Mouse (Mus musculus) hindbrain, embryonic 15.5 days (tissue): ENCODE measurements around the gene Ttyh3. TPM values are rescaled to one million over a fixed set of nuclear protein-coding genes. Genes with fewer than 3 reads are reported as not detected.

Experiments used
- ATAC-seq: fragments of 200-750 bp; cut with Nextera tagmentation; 2 replicates; pipeline ENCODE4 v1.8.0; 2017; ENCODE audit warnings: low read depth, moderate number of reproducible peaks, moderate TSS enrichment; ENCODE audit not compliant: low FRiP score
- H3K27ac ChIP-seq: fragments of 300-500 bp; sonication (generic); replicated peaks from 2 replicates; pipeline ENCODE4 v1.5.1; 2015; ENCODE audit warnings: mild to moderate bottlenecking, inconsistent platforms
- H3K27me3 ChIP-seq: fragments of 300-500 bp; sonication (generic); 2 replicates; pipeline ENCODE4 v1.6.1; 2015; ENCODE audit warnings: control low read depth, inconsistent platforms
- H3K36me3 ChIP-seq: fragments of 300-500 bp; sonication (generic); 2 replicates; pipeline ENCODE4 v1.6.1; 2015; ENCODE audit warnings: control low read depth, inconsistent platforms
- H3K4me1 ChIP-seq: fragments of 300-500 bp; sonication (generic); replicated peaks from 2 replicates; pipeline ENCODE4 v1.6.1; 2015; ENCODE audit warnings: control low read depth, inconsistent platforms
- H3K4me2 ChIP-seq: fragments of 300-500 bp; sonication (generic); 2 replicates; pipeline ENCODE4 v1.6.1; 2015; ENCODE audit warnings: moderate library complexity, mild to moderate bottlenecking, inconsistent platforms
- H3K4me3 ChIP-seq: fragments of 300-500 bp; sonication (generic); 2 replicates; pipeline ENCODE4 v1.5.1; 2015; ENCODE audit warnings: mild to moderate bottlenecking, inconsistent platforms
- H3K9ac ChIP-seq: fragments of 300-500 bp; sonication (generic); 2 replicates; pipeline ENCODE4 v1.6.1; 2015; ENCODE audit warnings: inconsistent platforms
- H3K9me3 ChIP-seq: fragments of 300-500 bp; sonication (generic); 2 replicates; pipeline ENCODE4 v1.6.1; 2016; ENCODE audit warnings: control low read depth, inconsistent platforms
- WGBS: fragments of 180-500 bp; shearing (Covaris S2); methylation state at CpG from one replicate; pipeline ENCODE4 v1.1.7; 2015; 5-methylcytosine and 5-hydroxymethylcytosine counted together
- polyA plus RNA-seq: library from polyadenylated mRNA; unstranded; fragments of >200 nt; fragmentation: Nextera tagmentation; extraction: Ambion mirVana; gene quantifications from 2 replicates; pipeline ENCODE4 v1.2.1, GENCODE M21; 2015

Gene Ttyh3
- polyA plus RNA-seq, 1 experiment from 2014 or later, result 85.2 TPM

DNA sequence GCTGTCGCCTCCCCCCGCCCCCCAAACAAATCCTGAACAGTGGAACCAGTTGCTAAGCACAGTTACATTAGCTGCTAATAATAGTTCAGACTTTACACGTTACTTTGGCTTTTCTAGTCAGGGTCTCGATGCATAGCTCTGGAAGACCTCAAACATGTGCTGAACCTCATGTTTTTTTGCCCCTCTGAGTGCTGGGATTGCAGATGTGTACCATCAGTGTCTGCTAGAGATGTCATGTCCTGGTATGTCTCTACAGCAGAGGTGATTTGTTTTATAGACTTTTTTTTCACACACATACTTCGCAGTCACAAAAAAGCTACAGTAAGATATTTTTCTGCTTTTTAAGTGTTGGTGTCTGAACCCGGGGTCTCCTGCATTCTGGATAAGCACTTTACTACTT lies 23.3 kb upstream of the Ttyh3 start:
- no peaks in the 10 kb centered on the region for H3K27me3 ChIP-seq
- no peak for ATAC-seq
- WGBS, result 92% methylated on average over 6 of the region's 6 CpGs
- H3K9ac ChIP-seq, result no peak overlapping the region
- 0 out of 2 replicates have a peak, but pooled peaks cover 3% of the 10 kb centered on the region for H3K4me1 ChIP-seq
- no peak overlapping the region for H3K27ac ChIP-seq
- no peak overlapping the region for H3K4me3 ChIP-seq
- no peak overlapping the region for H3K4me2 ChIP-seq
- peaks cover 50% of the 10 kb centered on the region for H3K36me3 ChIP-seq
- no peaks in the 10 kb centered on the region for H3K9me3 ChIP-seq

DNA sequence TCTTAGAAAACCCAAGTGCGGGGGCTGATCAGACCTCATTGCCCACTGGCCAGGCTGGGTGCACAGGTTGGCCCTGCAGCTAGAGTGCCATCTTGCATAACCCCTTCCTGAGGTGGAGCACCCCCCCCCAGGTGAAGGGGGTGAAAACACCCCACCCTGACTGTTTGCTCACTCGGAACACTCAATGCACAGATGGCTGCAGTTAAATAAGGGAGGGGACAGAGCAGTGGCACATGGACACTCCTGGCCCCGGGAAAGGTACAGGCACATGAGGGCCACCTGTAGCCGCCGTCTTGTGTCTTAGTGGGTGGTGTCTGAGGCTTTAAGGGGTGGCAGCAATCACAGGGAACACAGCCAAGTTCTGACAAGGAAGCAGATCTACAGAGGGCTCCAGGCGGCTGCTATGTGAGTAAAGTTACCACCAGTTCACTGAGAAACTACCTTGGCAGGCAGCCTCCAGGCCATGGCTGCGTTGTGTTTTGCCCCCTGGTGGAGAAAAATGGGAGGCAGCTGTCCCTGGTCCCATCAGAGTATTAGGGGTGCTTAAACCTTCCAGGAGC lies 14.9 kb upstream of the Ttyh3 start:
- Histone ChIP-seq H3K4me3 (no peak overlapping the region), H3K27me3 (no peaks in the 10 kb centered on the region), H3K9me3 (no peaks in the 10 kb centered on the region), H3K36me3 (peaks cover 10% of the 10 kb centered on the region), H3K4me2 (no peak overlapping the region), H3K9ac (no peak overlapping the region), H3K27ac (no peak overlapping the region), H3K4me1 (peaks cover 44% of the 10 kb centered on the region)
- ATAC-seq, result no peak
- WGBS, result 59% methylated on average over 7 of the region's 7 CpGs

DNA sequence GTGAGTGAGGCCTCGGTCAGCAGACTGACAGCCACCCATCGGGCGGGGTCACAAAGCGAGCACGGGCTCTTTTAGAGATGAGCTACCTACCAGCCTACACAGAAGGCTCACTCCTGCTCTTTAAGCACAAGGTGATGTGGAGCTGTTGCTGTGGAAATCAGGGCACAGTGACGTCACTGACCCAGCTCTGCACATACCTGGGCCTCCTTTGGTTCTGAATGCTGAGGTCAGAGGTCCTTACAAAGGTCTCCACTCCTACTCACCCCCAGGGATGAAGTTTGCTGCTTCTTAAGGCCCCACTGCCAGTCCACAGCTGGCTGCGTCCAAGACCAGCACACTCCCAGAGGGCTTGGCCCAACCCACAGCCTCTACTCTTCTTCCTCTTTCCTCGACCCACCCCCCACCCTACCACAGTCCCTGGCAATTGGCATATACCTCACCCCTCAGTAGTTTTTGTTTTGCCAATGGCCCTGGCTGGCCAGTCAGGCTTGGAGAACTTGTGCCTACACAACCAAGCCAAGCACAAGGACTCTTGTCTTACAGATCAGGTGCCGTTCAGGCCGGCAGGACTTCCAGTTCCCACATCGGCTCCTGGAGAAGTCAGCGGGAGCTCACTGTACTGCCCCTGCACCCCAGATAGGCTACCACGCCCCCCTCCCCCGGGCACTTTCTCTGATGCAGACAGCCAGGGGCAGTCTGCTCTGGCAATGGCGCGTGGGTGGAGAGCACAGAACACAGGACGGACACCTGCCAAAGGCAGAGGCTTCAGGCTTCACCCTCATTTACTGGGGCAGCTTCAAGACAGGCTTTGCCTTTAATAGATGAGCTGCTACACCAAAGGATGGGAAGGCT lies 14.1 kb upstream of the Ttyh3 start:
- ATAC-seq, result no peak
- peaks cover 44% of the 10 kb centered on the region for H3K4me1 ChIP-seq
- no peak overlapping the region for H3K9ac ChIP-seq
- peaks cover 8% of the 10 kb centered on the region; the same call in 1 of the 2 replicates for H3K36me3 ChIP-seq
- 65% methylated on average over 17 of the region's 17 CpGs for WGBS
- H3K4me3 ChIP-seq, result no peak overlapping the region
- H3K9me3 ChIP-seq, result no peaks in the 10 kb centered on the region
- H3K27ac ChIP-seq, result no peak overlapping the region
- no peaks in the 10 kb centered on the region for H3K27me3 ChIP-seq
- no peak overlapping the region for H3K4me2 ChIP-seq

DNA sequence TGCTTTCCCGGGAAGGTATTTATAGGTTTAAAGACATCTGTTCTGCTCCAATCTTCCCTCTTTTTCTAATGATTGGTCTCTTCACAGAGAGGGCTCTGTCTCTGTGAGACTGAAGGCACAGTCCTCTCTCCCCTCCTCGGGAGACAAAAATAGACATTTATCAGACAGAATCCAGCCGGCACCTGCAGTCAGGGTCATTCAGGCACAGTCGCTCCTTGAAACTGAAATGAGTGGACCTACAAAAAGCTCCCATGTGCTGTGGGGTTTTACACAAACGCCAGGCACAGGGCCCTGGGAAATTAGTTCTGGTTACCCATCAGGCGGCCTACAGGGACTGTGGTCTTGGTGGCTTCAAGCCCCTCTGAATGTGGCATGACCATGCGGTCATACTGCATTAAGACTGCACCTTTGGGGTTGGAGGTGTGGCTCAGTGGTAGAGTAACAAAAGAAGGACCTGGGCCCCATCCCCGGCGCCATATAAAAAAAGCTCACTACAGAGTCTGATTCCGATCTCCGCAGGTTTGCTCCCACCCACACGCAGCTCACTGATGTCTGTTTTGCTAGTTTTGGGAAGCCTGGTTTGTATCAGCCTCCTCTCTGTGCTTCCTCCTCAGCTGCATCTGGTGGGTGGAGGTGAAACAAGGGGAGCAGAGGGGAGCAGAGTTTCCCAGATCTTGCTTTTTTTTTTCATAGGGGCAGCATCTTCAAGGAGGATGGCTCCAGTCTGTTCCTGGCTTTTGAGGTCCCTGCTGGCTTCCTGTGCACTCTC lies 13.2 kb upstream of the Ttyh3 start:
- Histone ChIP-seq H3K4me1 (peaks cover 44% of the 10 kb centered on the region), H3K27ac (no peak overlapping the region), H3K9ac (no peak overlapping the region), H3K27me3 (no peaks in the 10 kb centered on the region), H3K36me3 (peaks cover 8% of the 10 kb centered on the region; the same call in 1 of the 2 replicates), H3K9me3 (no peaks in the 10 kb centered on the region), H3K4me3 (no peak overlapping the region), H3K4me2 (no peak overlapping the region)
- no peak for ATAC-seq
- WGBS, result 61% methylated on average over 12 of the region's 12 CpGs

DNA sequence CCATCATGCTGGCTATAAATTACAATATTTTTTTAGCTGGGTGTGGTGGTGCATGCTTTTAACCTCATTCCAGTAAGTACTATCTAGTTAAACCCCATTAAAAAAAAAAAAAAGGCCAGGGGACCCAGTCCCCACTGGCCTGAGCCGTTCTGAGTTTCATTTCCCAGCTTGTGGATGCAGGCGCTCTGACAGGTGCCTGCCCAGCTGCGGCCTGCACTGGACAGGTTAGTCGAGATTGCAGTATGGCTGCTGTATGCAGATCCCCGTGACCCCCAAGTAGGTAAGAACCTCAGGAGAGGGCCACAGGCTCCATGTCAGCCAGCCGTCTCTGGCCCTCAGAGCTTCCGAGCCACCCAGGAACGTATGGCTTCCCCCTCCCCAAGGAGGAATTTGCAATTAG lies 12.6 kb upstream of the Ttyh3 start:
- H3K36me3 ChIP-seq, result peaks cover 8% of the 10 kb centered on the region; the same call in 1 of the 2 replicates
- peaks cover 44% of the 10 kb centered on the region for H3K4me1 ChIP-seq
- H3K27me3 ChIP-seq, result no peaks in the 10 kb centered on the region
- H3K27ac ChIP-seq, result no peak overlapping the region
- 70% methylated on average over 8 of the region's 8 CpGs for WGBS
- no peaks in the 10 kb centered on the region for H3K9me3 ChIP-seq
- H3K9ac ChIP-seq, result no peak overlapping the region
- no peak for ATAC-seq
- H3K4me2 ChIP-seq, result no peak overlapping the region
- no peak overlapping the region for H3K4me3 ChIP-seq

DNA sequence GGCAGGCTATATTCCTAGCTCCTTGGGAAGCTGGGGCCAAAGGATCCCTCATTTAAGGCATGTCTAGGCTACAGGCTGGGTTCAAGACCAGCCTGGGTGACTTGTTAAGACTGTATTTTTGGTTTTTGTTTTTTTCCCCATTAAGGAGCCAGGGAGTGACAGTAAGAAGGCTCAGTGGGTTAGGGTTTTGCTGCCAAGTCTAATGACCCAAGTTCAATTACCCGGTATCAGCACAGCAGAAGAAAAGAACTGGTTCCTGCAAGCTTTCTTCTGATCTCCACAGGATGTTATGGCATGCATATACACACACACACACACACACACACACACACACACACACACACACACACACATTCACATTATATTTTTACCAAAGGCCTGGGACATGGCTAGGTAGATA lies 11.6 kb upstream of the Ttyh3 start:
- Histone ChIP-seq H3K4me2 (no peak overlapping the region), H3K4me3 (no peak overlapping the region), H3K4me1 (peaks cover 44% of the 10 kb centered on the region), H3K9ac (no peak overlapping the region), H3K36me3 (peaks cover 4% of the 10 kb centered on the region; the same call in 1 of the 2 replicates), H3K27ac (peak overlapping the region; percentile 79), H3K9me3 (no peaks in the 10 kb centered on the region), H3K27me3 (no peaks in the 10 kb centered on the region)
- no peak for ATAC-seq
- 50% methylated on average over 1 of the region's 1 CpGs for WGBS

DNA sequence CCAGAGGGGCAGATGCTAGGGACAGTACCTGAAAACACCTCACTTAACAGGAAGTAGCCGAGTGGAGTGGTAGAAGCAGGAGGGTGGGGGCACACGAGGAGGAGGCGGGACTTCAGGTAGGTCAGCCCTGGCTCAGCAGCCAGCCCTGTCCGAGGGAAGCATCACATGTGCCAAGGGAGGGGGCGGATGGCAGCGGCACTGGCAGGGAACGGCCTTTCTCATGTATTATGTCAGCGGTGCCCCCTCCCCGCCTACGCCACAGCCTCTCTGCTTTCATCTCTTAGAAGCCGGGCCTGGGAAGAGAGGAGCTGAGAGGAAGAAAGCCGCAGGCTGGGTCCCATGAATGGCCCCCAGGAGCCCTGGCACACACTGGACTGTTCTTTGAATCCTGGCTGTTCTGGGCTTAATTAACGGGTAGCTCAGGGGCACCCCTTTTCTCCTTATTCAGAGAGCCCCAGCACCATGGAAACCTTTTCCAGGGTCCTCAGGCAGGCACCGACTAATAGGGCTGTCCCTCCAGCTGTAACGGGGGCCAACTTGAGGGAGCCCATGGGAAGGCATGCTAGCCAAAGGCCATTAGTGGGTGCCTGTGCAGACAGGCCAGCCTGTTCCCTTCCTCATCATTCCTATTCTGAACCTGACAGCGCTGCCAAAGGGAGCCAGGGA lies 10.9 kb upstream of the Ttyh3 start:
- no peaks in the 10 kb centered on the region for H3K27me3 ChIP-seq
- H3K9me3 ChIP-seq, result no peaks in the 10 kb centered on the region
- no peak overlapping the region for H3K9ac ChIP-seq
- H3K36me3 ChIP-seq, result no peaks in the 10 kb centered on the region
- ATAC-seq, result peak; percentile 89
- H3K27ac ChIP-seq, result peak overlapping the region; percentile 79
- 17% methylated on average over 16 of the region's 16 CpGs for WGBS
- 0 out of 2 replicates have a peak overlapping the region, but pooled peaks have one; percentile 5 for H3K4me2 ChIP-seq
- H3K4me3 ChIP-seq, result no peak overlapping the region
- H3K4me1 ChIP-seq, result peaks cover 44% of the 10 kb centered on the region

DNA sequence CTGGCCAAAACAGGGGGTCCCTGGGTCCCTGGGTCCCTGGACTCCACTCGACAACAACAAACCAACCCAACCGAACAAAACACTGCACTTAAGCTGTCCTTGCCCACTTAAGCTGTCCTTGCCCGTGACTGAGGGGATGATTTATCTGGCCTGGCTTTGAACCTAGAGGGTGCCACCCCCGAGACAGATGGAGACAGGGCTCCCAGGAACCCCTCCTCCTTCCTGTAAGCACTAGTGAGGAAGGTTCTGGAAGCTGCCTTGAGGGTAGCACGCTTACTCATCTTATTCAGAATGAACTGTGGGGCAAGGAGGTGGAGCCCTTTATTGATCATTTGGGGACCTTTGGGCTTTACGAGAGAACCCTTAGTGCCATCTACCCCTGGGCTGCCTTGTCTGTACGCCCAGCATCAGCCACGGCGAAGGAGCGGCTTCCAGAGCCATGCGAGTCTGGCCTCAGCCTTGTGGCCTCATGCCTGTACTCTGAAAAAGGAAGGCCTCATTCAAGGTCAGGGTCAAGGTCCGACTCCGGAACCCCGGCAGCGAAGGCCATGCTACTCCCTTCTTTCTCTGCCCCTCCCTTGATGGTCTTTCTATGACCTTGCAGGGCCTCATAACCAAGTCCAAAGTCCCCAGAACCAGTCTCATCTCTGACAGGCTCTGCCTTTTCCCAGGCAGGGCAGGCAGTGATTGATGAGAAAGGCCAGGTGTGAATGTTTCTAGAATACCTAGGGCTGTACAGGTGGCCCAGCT lies 5.4 kb upstream of the Ttyh3 start:
- Histone ChIP-seq H3K4me2 (no peak overlapping the region), H3K27me3 (no peaks in the 10 kb centered on the region), H3K9me3 (no peaks in the 10 kb centered on the region), H3K27ac (no peak overlapping the region), H3K9ac (no peak overlapping the region), H3K4me3 (no peak overlapping the region), H3K4me1 (peaks cover 13% of the 10 kb centered on the region), H3K36me3 (no peaks in the 10 kb centered on the region)
- ATAC-seq, result no peak
- 82% methylated on average over 15 of the region's 15 CpGs for WGBS

DNA sequence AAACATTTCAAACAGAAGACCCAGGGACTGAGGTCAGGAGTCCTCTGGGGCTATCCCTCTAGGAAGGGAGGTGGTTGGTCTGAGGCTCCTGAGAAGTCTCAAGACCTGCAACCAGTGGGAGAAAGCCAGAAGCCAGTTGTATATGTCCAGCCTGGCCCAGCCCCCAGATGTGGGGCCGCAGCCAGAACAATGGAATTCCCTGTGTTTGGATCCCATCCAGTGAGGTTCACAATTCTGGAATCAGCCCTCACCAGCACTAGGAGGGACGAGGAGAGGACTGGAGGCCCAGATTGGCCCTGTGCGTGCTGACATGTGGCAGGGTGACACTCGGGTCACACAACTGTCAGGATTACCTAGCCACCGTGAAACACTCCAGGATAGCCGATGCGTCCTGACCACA lies 3.8 kb upstream of the Ttyh3 start:
- 63% methylated on average over 7 of the region's 7 CpGs for WGBS
- H3K27me3 ChIP-seq, result no peaks in the 10 kb centered on the region
- no peak for ATAC-seq
- no peak overlapping the region for H3K9ac ChIP-seq
- peaks cover 14% of the 10 kb centered on the region for H3K4me1 ChIP-seq
- H3K9me3 ChIP-seq, result no peaks in the 10 kb centered on the region
- no peaks in the 10 kb centered on the region for H3K36me3 ChIP-seq
- no peak overlapping the region for H3K27ac ChIP-seq
- no peak overlapping the region for H3K4me3 ChIP-seq
- H3K4me2 ChIP-seq, result no peak overlapping the region

DNA sequence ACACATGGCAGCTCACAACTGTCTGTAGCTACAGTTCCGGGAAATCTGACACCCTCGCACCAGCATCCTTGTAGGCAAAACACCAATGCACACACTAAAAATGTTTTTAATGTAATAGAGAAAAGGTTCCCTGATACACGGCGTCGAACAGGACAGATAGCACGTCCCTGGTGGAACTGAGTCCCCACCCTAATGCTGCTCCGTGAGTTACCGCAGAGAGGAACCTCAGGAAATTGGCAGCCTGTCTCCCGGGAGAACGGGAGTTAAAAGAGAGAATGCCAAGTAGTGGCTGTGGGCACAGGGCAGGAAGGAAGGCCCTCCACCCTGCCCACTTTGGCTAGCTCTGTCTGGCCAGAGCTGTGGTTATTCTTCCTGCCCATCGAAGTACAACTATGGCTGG lies 2.4 kb upstream of the Ttyh3 start:
- ATAC-seq, result no peak
- Histone ChIP-seq H3K4me3 (no peak overlapping the region), H3K4me2 (no peak overlapping the region), H3K36me3 (no peaks in the 10 kb centered on the region), H3K27me3 (no peaks in the 10 kb centered on the region), H3K9ac (no peak overlapping the region), H3K4me1 (peaks cover 28% of the 10 kb centered on the region), H3K27ac (no peak overlapping the region), H3K9me3 (no peaks in the 10 kb centered on the region)
- 69% methylated on average over 11 of the region's 11 CpGs for WGBS

DNA sequence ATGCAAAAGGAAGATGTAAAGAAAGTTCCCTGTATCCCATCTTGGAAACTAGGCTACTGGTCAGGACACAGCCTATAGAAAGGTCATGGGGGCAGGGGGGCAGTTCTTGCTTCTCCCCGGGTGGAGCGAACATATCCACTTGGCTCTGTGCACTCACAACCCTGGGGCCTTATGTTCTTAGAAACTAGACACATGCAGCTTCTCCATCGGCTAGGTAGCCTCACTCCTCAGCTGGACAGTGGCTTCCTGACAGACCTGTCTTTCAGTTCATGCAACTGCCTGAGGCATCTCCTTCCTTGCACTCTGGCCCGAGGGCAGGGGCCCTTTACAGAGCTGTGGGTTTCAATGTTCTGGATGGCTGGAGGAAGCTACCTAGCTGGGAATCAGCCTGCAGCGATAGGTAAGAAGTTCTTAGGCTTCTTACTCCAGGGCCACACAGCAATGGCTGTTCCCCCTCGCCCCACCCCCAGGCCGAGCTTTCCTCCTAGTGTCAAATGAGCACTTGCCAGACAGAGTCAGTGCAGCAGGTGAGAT lies 1.1 kb upstream of the Ttyh3 start:
- H3K27ac ChIP-seq, result peak overlapping the region; percentile 92
- peak overlapping the region; percentile 83 for H3K4me2 ChIP-seq
- H3K9me3 ChIP-seq, result no peaks in the 10 kb centered on the region
- peak overlapping the region; percentile 48 for H3K9ac ChIP-seq
- no peaks in the 10 kb centered on the region for H3K27me3 ChIP-seq
- no peaks in the 10 kb centered on the region for H3K36me3 ChIP-seq
- H3K4me1 ChIP-seq, result peaks cover 41% of the 10 kb centered on the region
- no peak for ATAC-seq
- H3K4me3 ChIP-seq, result no peak overlapping the region
- WGBS, result 72% methylated on average over 7 of the region's 7 CpGs
